Comparison of ENCODE assay signal across 27 mouse cellular contexts in the genomic region with DNA sequence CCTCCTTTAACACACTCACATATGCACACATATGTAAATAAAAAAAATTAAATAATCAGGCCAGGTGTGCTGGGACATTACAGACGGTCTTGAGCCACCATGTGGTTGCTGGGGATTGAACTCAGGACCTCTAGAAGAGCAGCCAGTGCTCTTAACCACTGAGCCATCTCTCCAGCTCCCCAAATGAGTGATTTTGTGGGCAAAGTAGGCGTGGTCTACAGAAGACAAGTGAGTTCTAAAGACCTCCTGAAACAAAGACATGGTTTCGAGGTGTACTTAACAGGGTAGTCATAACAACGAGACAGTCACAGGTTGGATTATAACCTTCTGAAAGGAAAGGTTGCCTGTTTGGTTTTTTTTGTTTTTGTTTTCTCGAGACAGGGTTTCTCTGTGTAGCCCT. TPM values are rescaled to one million over a fixed set of nuclear protein-coding genes. Genes with fewer than 3 reads are reported as not detected.
"Had no signal": no experiment of that assay in that cellular context is flagged by ENCODE, and none has a peak within 500 bp of the region (broad histone marks: within the 10 kb centered on the region; RNA-seq: fewer than 3 reads in every experiment).

No protein-coding gene starts in this region.

- H3K9me3 ChIP-seq: embryonic facial prominence, embryonic 10.5 days; embryonic facial prominence, embryonic 12.5 days; embryonic facial prominence, embryonic 13.5 days; embryonic facial prominence, embryonic 15.5 days; forebrain, embryonic 10.5 days; forebrain, embryonic 12.5 days; forebrain, embryonic 13.5 days; forebrain, embryonic 15.5 days had no signal

- H3K27ac ChIP-seq: embryonic facial prominence, embryonic 10.5 days; embryonic facial prominence, embryonic 12.5 days; embryonic facial prominence, embryonic 13.5 days; embryonic facial prominence, embryonic 15.5 days; forebrain, embryonic 10.5 days; forebrain, embryonic 12.5 days; forebrain, embryonic 13.5 days; forebrain, embryonic 15.5 days; gastrocnemius, adult 2 months; heart, adult 2 months had no signal

- H3K36me3 ChIP-seq: embryonic facial prominence, embryonic 10.5 days; embryonic facial prominence, embryonic 12.5 days; embryonic facial prominence, embryonic 13.5 days; embryonic facial prominence, embryonic 15.5 days; forebrain, embryonic 10.5 days; forebrain, embryonic 12.5 days; forebrain, embryonic 15.5 days had no signal

- H3K9ac ChIP-seq: embryonic facial prominence, embryonic 12.5 days; embryonic facial prominence, embryonic 13.5 days; embryonic facial prominence, embryonic 15.5 days; forebrain, embryonic 12.5 days; forebrain, embryonic 13.5 days; forebrain, embryonic 15.5 days; forebrain, postnatal 0 days had no signal

- H3K4me3 ChIP-seq: embryonic facial prominence, embryonic 10.5 days; embryonic facial prominence, embryonic 12.5 days; embryonic facial prominence, embryonic 13.5 days; embryonic facial prominence, embryonic 15.5 days; erythroblast, embryonic 14.5 days; forebrain, embryonic 10.5 days; forebrain, embryonic 12.5 days; forebrain, embryonic 13.5 days; forebrain, embryonic 15.5 days; gastrocnemius, adult 2 months; heart, adult 2 months had no signal

- H3K4me2 ChIP-seq: embryonic facial prominence, embryonic 12.5 days; embryonic facial prominence, embryonic 13.5 days; embryonic facial prominence, embryonic 15.5 days; forebrain, embryonic 12.5 days; forebrain, embryonic 13.5 days; forebrain, embryonic 15.5 days had no signal

- H3K4me1 ChIP-seq: embryonic facial prominence, embryonic 12.5 days; embryonic facial prominence, embryonic 13.5 days; embryonic facial prominence, embryonic 15.5 days; forebrain, embryonic 10.5 days; forebrain, embryonic 12.5 days; forebrain, embryonic 13.5 days; forebrain, embryonic 15.5 days had no signal

- H3K27me3 ChIP-seq: embryonic facial prominence, embryonic 12.5 days; embryonic facial prominence, embryonic 13.5 days; embryonic facial prominence, embryonic 15.5 days; forebrain, embryonic 12.5 days; forebrain, embryonic 13.5 days; forebrain, embryonic 15.5 days had no signal

- DNase-seq: cerebellum, adult 9-10 months; cerebellum, adult 9-11 months; cerebellum, postnatal 10 days; cerebellum, postnatal 14 days; cerebellum, postnatal 25 days; cerebellum, postnatal 36 days; embryo, embryonic 11 days; forebrain, postnatal 0 days; gastrocnemius, adult 2 months; gastrocnemius, postnatal 10 days; gastrocnemius, postnatal 14 days; gastrocnemius, postnatal 25 days; gastrocnemius, postnatal 36 days; heart, adult 11 months; heart, adult 18-20 months; heart, adult 2 months had no signal

RNA-seq across cellular contexts. Expression of a gene that starts 11.8 kb away (rescaled TPM):
- total RNA-seq: common myeloid progenitor, adult 5-6 weeks; granulocyte monocyte progenitor cell, adult 5-6 weeks had no signal
- polyA plus RNA-seq: erythroblast, embryonic 14.5 days had no signal
